Mouse (Mus musculus): Measurements from ENCODE around the gene Tulp2. TPM values are rescaled to one million over a fixed set of nuclear protein-coding genes. Genes with fewer than 3 reads are reported as not detected.

Tulp2 gene
- 0.15 and 0.21 TPM in 2 replicates for polyA plus RNA-seq (2016; fragmentation: Nextera tagmentation; extraction: Ambion mirVana)

- no peaks in the 10 kb centered on the region for H3K27me3 ChIP-seq (ENCODE audit: low read depth, poor library complexity, severe bottlenecking)
- no peak within 1 kb of the TSS for H3K4me3 ChIP-seq
- DNase-seq (ENCODE audit: low spot score) = peak; percentile 41
- H3K4me1 ChIP-seq = no peaks in the 10 kb centered on the region
- WGBS = 58% methylated on average over 15 of the region's 15 CpGs
- no peaks in the 10 kb centered on the region for H3K9me3 ChIP-seq (replicated peaks)
- H3K27ac ChIP-seq (replicated peaks) = no peak within 1 kb of the TSS
- peaks cover 12% of the 10 kb centered on the region for H3K36me3 ChIP-seq
Observed at GRCm38 (mm10) chr7:45481374-45481927, at the start of gene Tulp2. Gene Tulp2, plus strand, starts transcription at chr7:45481877.

- WGBS = under 1% methylated on average over 7 of the region's 7 CpGs
- H3K36me3 ChIP-seq = peaks cover 47% of the 10 kb centered on the region
- no peaks in the 10 kb centered on the region for H3K9me3 ChIP-seq (replicated peaks)
- H3K4me1 ChIP-seq = peaks cover 50% of the 10 kb centered on the region
- H3K27ac ChIP-seq (replicated peaks) = peak overlapping the region; percentile 92
- H3K4me3 ChIP-seq = peak overlapping the region; percentile 96
- no peak for DNase-seq (ENCODE audit: low spot score)
- H3K27me3 ChIP-seq (ENCODE audit: low read depth, poor library complexity, severe bottlenecking) = no peaks in the 10 kb centered on the region
Observed at GRCm38 (mm10) chr7:45433835-45434202, 47.9 kb upstream of the Tulp2 start.

GRCm38 (mm10) chr7:45434203-45435015, 47.3 kb upstream of the Tulp2 start, which contains the start of gene Gys1:
Gene Gys1, plus strand, starts transcription at chr7:45434844.
- Histone ChIP-seq H3K4me3 (peak within 1 kb of the TSS; percentile 96), H3K27ac (replicated peaks) (peak within 1 kb of the TSS; percentile 92), H3K9me3 (replicated peaks) (no peaks in the 10 kb centered on the region), H3K27me3 (ENCODE audit: low read depth, poor library complexity, severe bottlenecking) (no peaks in the 10 kb centered on the region), H3K36me3 (peaks cover 43% of the 10 kb centered on the region), H3K4me1 (peaks cover 50% of the 10 kb centered on the region)
- WGBS = under 1% methylated on average over 45 of the region's 45 CpGs
- peak; percentile 100 for DNase-seq (ENCODE audit: low spot score)

GRCm38 (mm10) chr7:45435038-45435437, 46.6 kb upstream of the Tulp2 start:
- 4% methylated on average over 16 of the region's 16 CpGs for WGBS
- DNase-seq (ENCODE audit: low spot score) = no peak
- H3K27me3 ChIP-seq (ENCODE audit: low read depth, poor library complexity, severe bottlenecking) = no peaks in the 10 kb centered on the region
- H3K36me3 ChIP-seq = peaks cover 43% of the 10 kb centered on the region
- H3K27ac ChIP-seq (replicated peaks) = peak overlapping the region; percentile 92
- H3K9me3 ChIP-seq (replicated peaks) = no peaks in the 10 kb centered on the region
- peaks cover 50% of the 10 kb centered on the region for H3K4me1 ChIP-seq
- peak overlapping the region; percentile 96 for H3K4me3 ChIP-seq

GRCm38 (mm10) chr7:45436444-45436843, 45.2 kb upstream of the Tulp2 start:
- Histone ChIP-seq H3K27me3 (ENCODE audit: low read depth, poor library complexity, severe bottlenecking) (no peaks in the 10 kb centered on the region), H3K27ac (replicated peaks) (no peak overlapping the region), H3K9me3 (replicated peaks) (no peaks in the 10 kb centered on the region), H3K4me1 (peaks cover 50% of the 10 kb centered on the region), H3K36me3 (peaks cover 43% of the 10 kb centered on the region), H3K4me3 (peak overlapping the region; percentile 96; the same call in 1 of the 2 replicates)
- WGBS = 93% methylated on average over 5 of the region's 5 CpGs
- DNase-seq (ENCODE audit: low spot score) = no peak

- Histone ChIP-seq H3K9me3 (replicated peaks) (no peaks in the 10 kb centered on the region), H3K4me1 (peaks cover 50% of the 10 kb centered on the region), H3K4me3 (peak overlapping the region; percentile 3; the same call in 1 of the 2 replicates), H3K36me3 (peaks cover 43% of the 10 kb centered on the region), H3K27ac (replicated peaks) (no peak overlapping the region), H3K27me3 (ENCODE audit: low read depth, poor library complexity, severe bottlenecking) (no peaks in the 10 kb centered on the region)
- WGBS = 27% methylated on average over 6 of the region's 6 CpGs
- DNase-seq (ENCODE audit: low spot score) = no peak
Observed at GRCm38 (mm10) chr7:45437046-45437445, 44.6 kb upstream of the Tulp2 start.

- DNase-seq (ENCODE audit: low spot score) = no peak
- H3K36me3 ChIP-seq = peaks cover 41% of the 10 kb centered on the region
- 18% methylated on average over 19 of the region's 19 CpGs for whole genome bisulfite sequencing
- H3K27ac ChIP-seq (replicated peaks) = no peak within 1 kb of the TSS
- H3K27me3 ChIP-seq (ENCODE audit: low read depth, poor library complexity, severe bottlenecking) = no peaks in the 10 kb centered on the region
- peaks cover 46% of the 10 kb centered on the region for H3K4me1 ChIP-seq
- H3K4me3 ChIP-seq = peak within 1 kb of the TSS; percentile 3; the same call in 1 of the 2 replicates
- no peaks in the 10 kb centered on the region for H3K9me3 ChIP-seq (replicated peaks)
Observed at GRCm38 (mm10) chr7:45437521-45438276, 44.0 kb upstream of the Tulp2 start, which contains the start of gene Ruvbl2. Gene Ruvbl2, minus strand, starts transcription at chr7:45438096.

- 90% methylated on average over 22 of the region's 22 CpGs for WGBS
- H3K9me3 ChIP-seq (replicated peaks) = no peaks in the 10 kb centered on the region
- no peaks in the 10 kb centered on the region for H3K27me3 ChIP-seq (ENCODE audit: low read depth, poor library complexity, severe bottlenecking)
- no peaks in the 10 kb centered on the region for H3K4me1 ChIP-seq
- DNase-seq (ENCODE audit: low spot score) = no peak
- no peak overlapping the region for H3K4me3 ChIP-seq
- H3K27ac ChIP-seq (replicated peaks) = no peak overlapping the region
- peaks cover 80% of the 10 kb centered on the region for H3K36me3 ChIP-seq
Observed at GRCm38 (mm10) chr7:45443526-45444420, 37.9 kb upstream of the Tulp2 start.

- no peak overlapping the region for H3K27ac ChIP-seq (replicated peaks)
- H3K36me3 ChIP-seq = peaks cover 71% of the 10 kb centered on the region
- H3K4me1 ChIP-seq = peaks cover 3% of the 10 kb centered on the region; the same call in 1 of the 2 replicates
- no peak for DNase-seq (ENCODE audit: low spot score)
- no peak overlapping the region for H3K4me3 ChIP-seq
- H3K27me3 ChIP-seq (ENCODE audit: low read depth, poor library complexity, severe bottlenecking) = no peaks in the 10 kb centered on the region
- no peaks in the 10 kb centered on the region for H3K9me3 ChIP-seq (replicated peaks)
Observed at GRCm38 (mm10) chr7:45446589-45446988, 35.1 kb upstream of the Tulp2 start.

- 40% methylated on average over 11 of the region's 11 CpGs for WGBS
- H3K4me1 ChIP-seq = peaks cover 5% of the 10 kb centered on the region; the same call in 1 of the 2 replicates
- H3K4me3 ChIP-seq = 0 out of 2 replicates have a peak overlapping the region, but pooled peaks have one; percentile 0
- no peaks in the 10 kb centered on the region for H3K9me3 ChIP-seq (replicated peaks)
- peaks cover 74% of the 10 kb centered on the region for H3K36me3 ChIP-seq
- H3K27me3 ChIP-seq (ENCODE audit: low read depth, poor library complexity, severe bottlenecking) = no peaks in the 10 kb centered on the region
- no peak overlapping the region for H3K27ac ChIP-seq (replicated peaks)
- no peak for DNase-seq (ENCODE audit: low spot score)
Observed at GRCm38 (mm10) chr7:45447325-45447990, 34.2 kb upstream of the Tulp2 start.

- H3K36me3 ChIP-seq = peaks cover 72% of the 10 kb centered on the region
- 97% methylated on average over 1 of the region's 1 CpGs for WGBS
Observed at GRCm38 (mm10) chr7:45449974-45450373, 31.7 kb upstream of the Tulp2 start.

More at GRCm38 (mm10) chr7:45449974-45450373, 31.7 kb upstream of the Tulp2 start:
- no peak for DNase-seq (ENCODE audit: low spot score)
- Histone ChIP-seq H3K27ac (replicated peaks) (no peak overlapping the region), H3K9me3 (replicated peaks) (no peaks in the 10 kb centered on the region), H3K27me3 (ENCODE audit: low read depth, poor library complexity, severe bottlenecking) (no peaks in the 10 kb centered on the region), H3K4me1 (peaks cover 5% of the 10 kb centered on the region; the same call in 1 of the 2 replicates), H3K4me3 (no peak overlapping the region)
